Mouse (Mus musculus): ENCODE results near the gene Adk. TPM values are rescaled to one million over a fixed set of nuclear protein-coding genes. Genes with fewer than 3 reads are reported as not detected.

Adk gene
- polyA plus RNA-seq, 1 experiment = 1.0 TPM

- no peak for TF ChIP-seq GATA1 (IDR thresholded peaks at IDR 0.05; ENCODE audit: low read length)
- TF ChIP-seq TAL1 (IDR thresholded peaks at IDR 0.05; ENCODE audit: low read length) = no peak
- H3K27me3 ChIP-seq (ENCODE audit: control insufficient read depth) = no peaks in the 10 kb centered on the region
- H3K4me3 ChIP-seq (replicated peaks) = no peak overlapping the region
- H3K36me3 ChIP-seq (ENCODE audit: control insufficient read depth) = peaks cover 3% of the 10 kb centered on the region; the same call in 1 of the 2 replicates
- H3K9me3 ChIP-seq (ENCODE audit: control insufficient read depth, low read length) = no peaks in the 10 kb centered on the region
- H3K4me1 ChIP-seq (ENCODE audit: control insufficient read depth) = no peaks in the 10 kb centered on the region; the same call in 1 of the 2 replicates
Measured at GRCm38 (mm10) chr14:21152055-21152454, 99.7 kb downstream of the Adk start.

DNA sequence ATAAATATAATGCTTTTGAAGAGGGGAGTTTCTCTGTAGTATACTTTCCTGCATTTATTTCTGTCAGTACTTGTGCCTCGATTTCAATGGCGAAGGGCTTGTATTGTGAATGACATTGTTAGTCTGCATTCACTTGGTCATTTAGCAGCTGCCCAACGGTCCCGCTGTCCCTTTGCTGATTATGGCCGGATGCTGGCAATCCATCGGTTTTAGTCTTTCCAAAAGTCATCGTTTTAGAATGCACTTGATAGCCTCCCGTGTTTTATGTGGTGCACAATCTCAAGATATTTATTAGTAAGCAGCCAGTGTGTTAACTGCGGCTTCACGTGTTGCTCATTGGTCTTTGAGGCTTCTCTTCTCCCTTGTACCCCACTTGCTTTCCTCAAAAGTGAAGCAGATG lies 113.3 kb downstream of the Adk start:
- H3K4me3 ChIP-seq (replicated peaks) = no peak overlapping the region
- no peaks in the 10 kb centered on the region for H3K36me3 ChIP-seq (ENCODE audit: control insufficient read depth)
- no peaks in the 10 kb centered on the region for H3K27me3 ChIP-seq (ENCODE audit: control insufficient read depth)
- no peaks in the 10 kb centered on the region for H3K9me3 ChIP-seq (ENCODE audit: control insufficient read depth, low read length)
- TF ChIP-seq TAL1 (IDR thresholded peaks at IDR 0.05; ENCODE audit: low read length) (no peak), GATA1 (IDR thresholded peaks at IDR 0.05; ENCODE audit: low read length) (no peak)
- H3K4me1 ChIP-seq (ENCODE audit: control insufficient read depth) = no peaks in the 10 kb centered on the region

- H3K4me1 ChIP-seq (ENCODE audit: control insufficient read depth) = no peaks in the 10 kb centered on the region
- H3K9me3 ChIP-seq (ENCODE audit: control insufficient read depth, low read length) = no peaks in the 10 kb centered on the region
- TF ChIP-seq GATA1 (IDR thresholded peaks at IDR 0.05; ENCODE audit: low read length) = no peak
- TF ChIP-seq TAL1 (IDR thresholded peaks at IDR 0.05; ENCODE audit: low read length) = no peak
- H3K27me3 ChIP-seq (ENCODE audit: control insufficient read depth) = no peaks in the 10 kb centered on the region
- H3K4me3 ChIP-seq (replicated peaks) = no peak overlapping the region
- H3K36me3 ChIP-seq (ENCODE audit: control insufficient read depth) = no peaks in the 10 kb centered on the region
Measured at GRCm38 (mm10) chr14:21166114-21166513, 113.7 kb downstream of the Adk start.

DNA sequence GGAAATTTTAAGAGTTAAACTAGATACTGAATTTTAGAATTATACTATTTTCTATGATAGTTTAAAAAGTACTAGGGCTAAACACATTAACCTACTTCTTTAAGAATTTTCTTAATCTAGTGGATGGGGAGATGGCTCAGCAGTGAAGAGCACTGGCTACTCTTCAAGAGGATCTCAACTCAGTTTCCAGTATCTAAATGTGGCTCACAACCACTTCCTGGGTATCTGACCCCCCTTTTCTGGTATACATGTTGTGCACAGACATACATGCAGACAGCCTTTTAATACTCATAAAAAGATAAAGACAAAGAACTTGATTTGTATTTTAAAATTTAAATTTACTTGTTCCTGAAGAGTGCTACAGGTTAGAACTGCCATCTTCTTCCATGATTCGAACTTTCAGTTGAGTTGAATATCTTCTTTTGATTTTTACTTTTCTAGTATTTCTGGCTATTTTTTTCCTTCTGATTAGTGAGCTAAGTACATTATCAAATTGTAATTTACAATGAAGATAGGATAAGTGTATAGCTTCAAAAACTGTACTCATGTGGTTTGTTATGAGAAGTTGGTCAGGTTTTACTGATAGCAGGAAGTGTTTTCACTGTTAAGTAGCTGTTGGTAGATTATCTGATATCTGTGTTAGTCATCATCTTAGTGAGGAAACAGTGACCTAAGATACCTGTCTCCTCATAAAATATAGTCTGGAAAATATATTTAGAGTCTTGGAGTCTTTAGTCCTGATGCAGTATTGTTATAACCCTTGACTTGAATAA lies 121.8 kb downstream of the Adk start:
- no peaks in the 10 kb centered on the region for H3K27me3 ChIP-seq (ENCODE audit: control insufficient read depth)
- H3K9me3 ChIP-seq (ENCODE audit: control insufficient read depth, low read length) = no peaks in the 10 kb centered on the region
- peaks cover 4% of the 10 kb centered on the region; the same call in 1 of the 2 replicates for H3K36me3 ChIP-seq (ENCODE audit: control insufficient read depth)
- H3K4me1 ChIP-seq (ENCODE audit: control insufficient read depth) = no peaks in the 10 kb centered on the region
- H3K4me3 ChIP-seq (replicated peaks) = no peak overlapping the region
- TF ChIP-seq GATA1 (IDR thresholded peaks at IDR 0.05; ENCODE audit: low read length) = no peak
- no peak for TF ChIP-seq TAL1 (IDR thresholded peaks at IDR 0.05; ENCODE audit: low read length)

GRCm38 (mm10) chr14:21174804-21175203 lies 122.4 kb downstream of the Adk start:
- Histone ChIP-seq H3K4me1 (ENCODE audit: control insufficient read depth) (no peaks in the 10 kb centered on the region), H3K9me3 (ENCODE audit: control insufficient read depth, low read length) (no peaks in the 10 kb centered on the region), H3K4me3 (replicated peaks) (no peak overlapping the region), H3K36me3 (ENCODE audit: control insufficient read depth) (peaks cover 4% of the 10 kb centered on the region; the same call in 1 of the 2 replicates), H3K27me3 (ENCODE audit: control insufficient read depth) (no peaks in the 10 kb centered on the region)
- TF ChIP-seq GATA1 (IDR thresholded peaks at IDR 0.05; ENCODE audit: low read length) (no peak), TAL1 (IDR thresholded peaks at IDR 0.05; ENCODE audit: low read length) (no peak)

DNA sequence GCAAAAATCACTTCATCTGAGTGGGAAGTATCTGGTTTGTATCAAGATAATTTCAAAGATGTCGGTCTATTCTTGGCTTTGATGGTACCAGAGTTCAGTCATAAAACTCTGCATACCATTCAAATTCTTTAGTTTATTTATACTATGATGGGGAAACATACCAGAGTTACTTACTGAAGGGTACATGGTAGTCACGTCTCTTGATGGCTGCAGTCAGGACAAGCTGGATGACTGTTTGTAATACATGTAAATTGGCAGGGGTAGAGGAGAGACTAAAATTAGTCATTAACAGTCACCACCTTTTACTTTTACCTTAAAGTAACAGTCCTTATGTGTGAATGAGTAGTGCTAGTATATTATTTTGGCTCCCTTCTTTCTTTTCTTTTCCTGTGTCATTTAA lies 125.4 kb downstream of the Adk start:
- Histone ChIP-seq H3K9me3 (ENCODE audit: control insufficient read depth, low read length) (no peaks in the 10 kb centered on the region), H3K4me1 (ENCODE audit: control insufficient read depth) (no peaks in the 10 kb centered on the region), H3K27me3 (ENCODE audit: control insufficient read depth) (no peaks in the 10 kb centered on the region), H3K36me3 (ENCODE audit: control insufficient read depth) (peaks cover 4% of the 10 kb centered on the region; the same call in 1 of the 2 replicates), H3K4me3 (replicated peaks) (no peak overlapping the region)
- TF ChIP-seq TAL1 (IDR thresholded peaks at IDR 0.05; ENCODE audit: low read length) (no peak), GATA1 (IDR thresholded peaks at IDR 0.05; ENCODE audit: low read length) (no peak)

- Histone ChIP-seq H3K36me3 (ENCODE audit: control insufficient read depth) (peaks cover 4% of the 10 kb centered on the region; the same call in 1 of the 2 replicates), H3K4me1 (ENCODE audit: control insufficient read depth) (no peaks in the 10 kb centered on the region), H3K27me3 (ENCODE audit: control insufficient read depth) (no peaks in the 10 kb centered on the region), H3K9me3 (ENCODE audit: control insufficient read depth, low read length) (no peaks in the 10 kb centered on the region), H3K4me3 (replicated peaks) (no peak overlapping the region)
- TF ChIP-seq TAL1 (IDR thresholded peaks at IDR 0.05; ENCODE audit: low read length) (no peak), GATA1 (IDR thresholded peaks at IDR 0.05; ENCODE audit: low read length) (no peak)
Measured at GRCm38 (mm10) chr14:21178356-21178755, 126.0 kb downstream of the Adk start.

DNA sequence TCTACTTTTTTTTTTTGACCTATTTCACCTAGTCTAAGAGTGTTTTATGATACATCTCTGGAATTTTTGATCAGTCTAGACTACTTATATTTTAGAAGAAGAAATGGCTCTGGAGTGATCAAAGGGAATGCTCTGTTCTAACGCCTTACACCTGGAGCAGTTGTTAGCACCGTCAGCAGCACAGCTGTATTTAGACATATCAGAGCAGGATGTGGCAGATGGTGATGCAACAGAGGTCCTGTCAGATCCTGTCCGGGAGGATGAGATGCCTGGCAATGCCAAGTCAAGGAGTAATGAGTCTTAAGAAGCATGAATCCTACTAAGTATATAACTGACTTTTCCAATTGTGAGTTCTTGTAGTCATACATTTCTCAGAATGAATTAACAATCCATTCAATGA lies 128.7 kb downstream of the Adk start:
- Histone ChIP-seq H3K27me3 (ENCODE audit: control insufficient read depth) (no peaks in the 10 kb centered on the region), H3K36me3 (ENCODE audit: control insufficient read depth) (peaks cover 2% of the 10 kb centered on the region; the same call in 1 of the 2 replicates), H3K4me3 (replicated peaks) (no peak overlapping the region), H3K4me1 (ENCODE audit: control insufficient read depth) (no peaks in the 10 kb centered on the region), H3K9me3 (ENCODE audit: control insufficient read depth, low read length) (no peaks in the 10 kb centered on the region)
- TF ChIP-seq GATA1 (IDR thresholded peaks at IDR 0.05; ENCODE audit: low read length) (no peak), TAL1 (IDR thresholded peaks at IDR 0.05; ENCODE audit: low read length) (no peak)

GRCm38 (mm10) chr14:21191966-21192365 lies 139.6 kb downstream of the Adk start:
- H3K27me3 ChIP-seq (ENCODE audit: control insufficient read depth) = no peaks in the 10 kb centered on the region
- H3K4me1 ChIP-seq (ENCODE audit: control insufficient read depth) = no peaks in the 10 kb centered on the region
- TF ChIP-seq TAL1 (IDR thresholded peaks at IDR 0.05; ENCODE audit: low read length) (no peak), GATA1 (IDR thresholded peaks at IDR 0.05; ENCODE audit: low read length) (no peak)
- H3K36me3 ChIP-seq (ENCODE audit: control insufficient read depth) = no peaks in the 10 kb centered on the region
- H3K4me3 ChIP-seq (replicated peaks) = no peak overlapping the region
- H3K9me3 ChIP-seq (ENCODE audit: control insufficient read depth, low read length) = no peaks in the 10 kb centered on the region

Data from erythroblast, embryonic 14.5 days (primary cell).